Mouse (Mus musculus) cerebellum, adult 2 months (tissue): ENCODE measurements around the gene Med11.

Experiments used
- CTCF ChIP-seq: fragments of 200-500 bp; IDR thresholded peaks from 2 replicates; pipeline ENCODE4 v1.5.1; 2011; ENCODE audit warnings: low read depth, mild to moderate bottlenecking, control low read depth, low read length, moderate library complexity, borderline replicate concordance; ENCODE audit not compliant: insufficient read depth
- POLR2A ChIP-seq: fragments of 200-500 bp; IDR thresholded peaks from 2 replicates; pipeline ENCODE4 v1.6.1; 2011; ENCODE audit warnings: low read length, control low read depth, borderline replicate concordance; ENCODE audit not compliant: insufficient read depth

DNA sequence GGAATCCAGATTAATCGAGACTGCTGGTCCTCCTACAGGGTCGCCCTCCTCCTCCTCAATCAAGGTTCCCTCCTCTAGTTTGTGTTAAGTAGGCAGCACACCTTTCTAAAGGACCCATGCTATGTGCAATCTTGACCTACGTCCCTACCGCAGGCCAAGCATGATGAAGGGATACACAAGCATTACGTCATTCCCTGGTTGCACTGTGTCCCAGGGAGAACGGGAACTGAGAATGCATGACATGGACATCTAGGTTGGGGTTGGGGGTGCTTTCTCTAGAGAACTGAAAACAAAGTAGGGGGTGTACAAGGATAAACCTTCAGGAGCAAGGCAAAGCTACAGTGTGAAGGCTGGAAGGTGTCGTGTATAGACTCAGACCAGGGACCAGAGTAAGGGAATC is 9.8 kb upstream of the Med11 start:
- TF ChIP-seq CTCF (no peak), POLR2A (no peak)
